Mouse (Mus musculus) thymus, postnatal 0 days (tissue): ENCODE data around the gene Dido1. TPM values are rescaled to one million over a fixed set of nuclear protein-coding genes. Genes with fewer than 3 reads are reported as not detected.

Experiments
- polyA plus RNA-seq: library from polyadenylated mRNA; unstranded; fragments of >200 nt; fragmentation: Nextera tagmentation; extraction: Ambion mirVana; gene quantifications from 2 replicates; pipeline ENCODE4 v1.2.1, GENCODE M21; 2015

Dido1 gene
- polyA plus RNA-seq, 1 experiment from 2014 or later: 32.2 TPM

Other genes with a start within 250 kb of the Dido1 start
- gene Ntsr1, start 210.0 kb downstream of the Dido1 start, polyA plus RNA-seq: 0.04 and 0.10 TPM in 2 replicates
- 44.8 and 51.1 TPM in 2 replicates for gene Mrgbp, start 128.7 kb downstream of the Dido1 start, polyA plus RNA-seq
- gene Ogfr, start 120.8 kb downstream of the Dido1 start, polyA plus RNA-seq: 65.6 and 73.1 TPM in 2 replicates
- 1.2 and 1.3 TPM in 2 replicates for gene Col9a3, start 112.2 kb downstream of the Dido1 start, polyA plus RNA-seq
- 0.14 TPM in 1 of 2 replicates, not detected in the other for gene Tcfl5, start 67.3 kb downstream of the Dido1 start, polyA plus RNA-seq
- gene Gid8, start 118 bp upstream of the Dido1 start, polyA plus RNA-seq: 50.5 and 53.1 TPM in 2 replicates
- 2.6 and 3.1 TPM in 2 replicates for gene Slc17a9, start 15.3 kb upstream of the Dido1 start, polyA plus RNA-seq
- 0.17 and 0.19 TPM in 2 replicates for gene Bhlhe23, start 66.9 kb upstream of the Dido1 start, polyA plus RNA-seq
- 52.6 and 53.9 TPM in 2 replicates for gene Ythdf1, start 210.9 kb upstream of the Dido1 start, polyA plus RNA-seq
- gene Birc7, start 219.0 kb upstream of the Dido1 start, polyA plus RNA-seq: 0.30 and 0.40 TPM in 2 replicates
- gene Nkain4, start 244.7 kb upstream of the Dido1 start, polyA plus RNA-seq: 28.0 and 30.0 TPM in 2 replicates